Mouse (Mus musculus): ENCODE measurements around the gene Syne4.

Gene Syne4

DNA sequence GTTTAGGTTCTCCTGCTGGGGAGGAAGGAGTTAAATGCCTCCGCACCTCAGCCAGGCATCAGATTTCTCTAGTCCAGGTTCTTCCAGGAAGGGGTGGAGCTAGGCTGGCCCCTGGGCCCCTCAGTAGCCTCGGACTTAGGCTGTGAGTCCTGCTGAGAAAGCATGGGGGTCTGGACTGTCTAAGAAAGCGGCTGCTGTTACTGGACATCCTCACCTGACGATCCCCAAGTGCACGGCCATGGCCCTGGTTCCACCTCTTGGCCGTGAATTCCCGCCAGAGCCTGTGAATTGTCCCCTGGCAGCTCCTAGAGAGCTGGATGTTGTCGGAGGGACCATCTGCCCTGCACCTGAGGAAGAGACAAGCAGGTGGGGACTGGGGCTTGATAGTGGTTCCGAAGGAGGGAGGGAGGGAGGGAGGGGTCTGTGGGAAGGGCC, at the start of gene Syne4:
TSS of gene Syne4 (plus strand) at position 87 of the 435 bp plus-strand sequence.
- peak; percentile 56 for DNase-seq

DNA sequence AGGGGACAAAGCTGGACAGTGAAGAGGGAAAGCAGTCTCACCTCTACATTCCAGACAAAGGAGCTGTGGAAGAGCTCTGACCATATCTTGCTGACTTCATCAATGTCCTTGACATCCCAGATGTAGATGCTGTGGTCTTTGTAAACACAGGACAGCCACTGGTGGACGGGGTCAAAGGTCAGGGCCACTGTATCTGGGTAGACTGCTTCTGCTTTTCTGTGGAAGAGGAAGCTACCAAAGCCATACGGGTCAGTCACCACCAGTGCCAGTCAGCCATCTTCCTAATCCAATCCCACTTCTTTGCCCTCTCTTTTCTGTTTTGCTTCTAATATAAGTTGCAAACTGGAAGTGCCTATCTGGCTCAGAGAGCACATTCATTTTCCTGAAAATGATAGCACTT, 49.6 kb upstream of the Syne4 start:
- no peak for DNase-seq

DNA sequence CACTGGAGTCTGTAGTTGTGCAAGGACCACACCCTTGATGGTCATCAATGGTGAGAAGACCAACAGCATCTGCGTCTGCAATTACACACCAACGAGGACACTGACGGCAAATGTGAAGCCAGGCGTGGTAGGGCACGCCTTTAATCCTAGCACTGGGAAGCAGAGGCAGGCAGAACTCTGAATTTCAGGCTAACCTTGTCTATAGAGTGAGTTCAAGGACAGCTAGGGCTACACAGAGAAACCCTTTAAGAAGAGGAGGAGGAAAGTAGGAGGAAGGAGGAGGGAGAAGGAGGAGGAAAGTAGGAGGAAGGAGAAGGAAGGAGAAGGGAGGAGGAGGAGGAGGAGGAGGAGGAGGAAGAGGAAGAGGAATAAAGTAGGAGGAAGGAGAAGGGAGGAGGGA, 49.1 kb upstream of the Syne4 start:
- DNase-seq = no peak

DNA sequence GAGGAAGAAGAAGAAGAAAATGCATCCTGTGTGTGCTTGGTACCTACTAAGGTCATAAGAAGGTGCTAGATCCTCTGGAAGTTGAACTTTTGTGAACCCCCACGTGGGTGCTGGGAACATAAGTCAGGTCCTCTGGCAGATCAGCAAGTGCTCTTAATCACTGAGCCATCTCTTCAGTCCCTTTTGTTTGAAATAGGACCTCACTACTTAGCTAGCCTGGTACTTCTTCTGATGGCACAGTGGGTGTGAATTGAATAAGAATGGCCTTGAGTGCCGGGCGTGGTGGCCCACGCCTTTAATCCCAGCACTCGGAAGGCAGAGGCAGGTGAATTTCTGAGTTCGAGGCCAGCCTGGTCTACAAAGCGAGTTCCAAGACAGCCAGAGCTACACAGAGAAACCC, 48.7 kb upstream of the Syne4 start:
- no peak for DNase-seq

DNA sequence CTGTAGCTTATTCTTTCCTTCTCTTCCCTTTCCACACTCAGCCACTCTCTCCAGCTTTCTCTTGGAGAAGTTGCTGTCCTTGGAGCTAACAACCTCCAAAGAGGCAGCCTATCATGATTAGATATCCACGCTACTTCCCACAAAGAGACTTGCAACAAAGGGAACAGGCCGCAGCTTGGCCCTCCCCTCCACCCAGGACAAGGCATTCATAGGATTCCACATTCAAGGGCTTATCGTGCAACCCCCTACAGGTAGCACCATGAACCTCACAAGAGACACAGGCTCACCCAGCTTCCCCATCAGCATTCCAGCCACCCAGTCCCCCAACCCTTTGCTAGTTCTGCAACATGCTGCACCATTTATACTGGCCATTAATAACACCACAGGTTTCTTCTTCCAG, 47.8 kb upstream of the Syne4 start:
- DNase-seq = no peak

DNA sequence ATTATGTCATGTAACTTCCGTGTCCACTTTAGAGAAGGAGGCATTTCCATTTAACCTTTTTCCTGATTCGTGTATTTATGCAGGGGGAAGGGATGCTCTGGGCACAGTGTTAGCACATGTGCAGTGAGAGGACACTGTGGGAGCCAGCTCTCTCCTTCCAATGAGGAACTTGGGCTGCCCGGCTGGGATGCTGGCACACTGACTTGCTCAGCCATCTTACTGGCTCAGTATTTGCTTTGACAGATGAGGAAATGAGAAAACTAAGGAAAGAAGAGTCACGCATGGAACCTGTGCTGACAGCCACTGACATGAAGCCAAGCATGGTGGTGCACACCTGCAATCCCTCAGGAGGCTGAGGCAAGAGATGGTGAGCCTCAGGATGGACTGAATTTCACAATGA, 45.0 kb upstream of the Syne4 start:
- no peak for DNase-seq

DNA sequence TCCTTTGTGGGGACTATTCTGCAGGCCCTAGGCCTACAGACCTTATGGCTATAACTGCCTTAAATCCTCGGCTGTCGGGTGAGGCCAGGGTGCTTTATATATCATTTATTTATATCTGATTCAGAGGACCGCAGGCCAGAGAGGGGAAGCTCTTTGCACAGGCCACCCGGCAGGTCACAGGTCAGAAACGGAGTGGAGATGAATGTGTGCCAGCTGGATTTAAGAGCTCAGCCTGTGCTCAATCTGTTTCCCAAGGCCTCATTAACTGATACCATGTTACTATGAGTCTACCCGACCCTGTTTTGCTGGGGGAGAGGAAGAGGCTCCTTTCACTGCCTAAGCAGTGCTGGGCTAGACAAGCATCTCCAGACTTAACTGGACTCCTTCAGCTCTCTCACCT, 40.2 kb upstream of the Syne4 start:
- no peak for DNase-seq

DNA sequence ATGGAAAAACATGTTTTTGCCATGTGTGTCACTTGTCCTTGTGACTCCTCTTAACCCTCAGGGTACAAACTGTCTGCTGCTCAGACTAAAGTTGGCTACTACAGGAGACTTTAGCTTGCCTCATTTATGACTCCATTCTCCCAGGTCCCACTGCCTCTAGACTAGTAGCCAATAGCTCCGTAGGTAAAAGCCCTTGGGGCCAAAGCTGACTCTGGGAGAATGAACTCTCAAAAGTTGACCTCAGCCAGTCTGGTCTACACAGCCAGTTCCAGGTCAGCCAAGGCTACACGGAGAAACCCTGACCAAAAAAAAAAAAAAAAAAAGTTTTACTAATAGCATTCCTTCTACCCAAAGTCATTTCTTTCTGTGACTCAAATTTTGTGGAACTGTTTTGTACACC, 35.7 kb upstream of the Syne4 start:
- DNase-seq = no peak

DNA sequence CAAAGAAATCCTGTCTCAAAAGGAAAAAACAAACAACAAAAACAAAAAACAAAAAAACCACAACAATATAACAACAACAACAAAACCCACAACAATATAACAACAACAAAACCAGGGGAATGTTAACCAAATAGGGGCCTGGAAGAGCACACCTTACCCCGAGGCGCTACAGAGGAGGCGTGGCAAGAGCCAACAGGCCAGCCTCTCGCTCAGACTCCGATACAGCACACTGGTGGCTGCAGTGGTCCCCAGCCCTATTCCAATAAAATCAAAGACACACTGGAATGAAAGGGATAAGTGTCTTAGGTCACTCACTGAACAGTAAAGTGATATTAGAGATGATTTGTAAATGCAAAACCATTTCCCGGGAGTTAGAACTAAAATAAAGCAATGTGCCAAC, 35.1 kb upstream of the Syne4 start:
- DNase-seq = no peak

DNA sequence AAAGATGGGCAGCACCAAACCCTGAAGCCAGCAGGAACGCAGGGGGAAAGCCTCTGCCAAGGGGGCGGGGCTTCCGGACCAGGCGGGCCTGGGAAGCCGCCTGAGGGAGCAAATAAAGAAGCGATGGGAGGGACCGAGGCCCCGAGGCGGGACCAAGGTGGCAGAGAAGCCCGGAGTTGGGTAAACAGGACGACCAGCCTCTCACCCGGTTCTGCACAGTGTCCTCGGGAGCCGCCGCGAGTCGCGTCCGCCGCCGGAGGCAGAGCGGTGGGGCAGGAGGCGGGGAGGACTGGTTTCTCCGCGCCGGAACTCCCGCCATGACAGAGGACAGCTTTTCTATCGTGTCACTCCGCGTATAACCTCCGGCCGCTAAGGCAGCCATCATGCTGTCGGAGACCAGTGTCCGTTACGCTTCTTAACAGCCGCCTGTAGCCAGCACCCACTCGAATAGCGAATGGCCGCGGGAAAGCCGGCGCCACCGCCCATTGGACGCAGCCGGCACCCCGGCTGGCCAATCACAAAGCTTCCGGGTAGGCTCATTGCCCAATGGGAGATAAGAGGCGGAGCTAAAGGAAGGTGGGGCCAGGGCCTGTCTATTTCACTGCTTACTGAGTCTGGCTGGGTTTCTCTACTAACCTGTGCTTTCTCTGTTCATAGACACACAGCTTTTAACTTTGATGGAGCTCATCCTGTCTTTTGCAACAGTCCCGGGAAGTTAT, 34.5 kb upstream of the Syne4 start, which contains the start of the genes Thap8 and Wdr62:
TSS of gene Thap8 (plus strand) at position 144 of the 719 bp plus-strand sequence.
TSS of gene Wdr62 (minus strand) at position 469 of the 719 bp plus-strand sequence.
- peak; percentile 95 for DNase-seq

DNA sequence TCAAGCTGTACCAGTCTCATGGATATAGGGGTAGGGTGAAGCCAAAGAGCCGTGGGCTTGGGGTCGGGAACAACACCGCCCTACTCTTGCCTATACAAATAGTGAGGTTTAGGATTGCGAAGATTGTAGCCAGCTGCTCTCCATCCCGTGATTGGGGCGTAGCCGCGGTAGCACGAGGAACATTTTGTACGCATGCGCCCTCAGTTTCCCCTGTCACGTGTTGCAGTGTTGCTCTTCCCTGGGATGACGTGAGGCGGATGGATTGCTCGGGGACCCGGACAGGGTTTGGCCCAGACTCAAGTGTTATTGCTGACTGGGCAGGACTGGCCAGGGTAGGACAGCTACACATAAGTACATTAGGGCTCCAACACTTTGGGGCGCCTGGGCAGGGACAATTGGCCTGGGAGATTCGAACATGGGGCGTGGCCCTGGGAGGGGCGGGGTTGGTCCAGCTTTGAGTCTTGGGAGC, 33.9 kb upstream of the Syne4 start:
- peak; percentile 91 for DNase-seq

DNA sequence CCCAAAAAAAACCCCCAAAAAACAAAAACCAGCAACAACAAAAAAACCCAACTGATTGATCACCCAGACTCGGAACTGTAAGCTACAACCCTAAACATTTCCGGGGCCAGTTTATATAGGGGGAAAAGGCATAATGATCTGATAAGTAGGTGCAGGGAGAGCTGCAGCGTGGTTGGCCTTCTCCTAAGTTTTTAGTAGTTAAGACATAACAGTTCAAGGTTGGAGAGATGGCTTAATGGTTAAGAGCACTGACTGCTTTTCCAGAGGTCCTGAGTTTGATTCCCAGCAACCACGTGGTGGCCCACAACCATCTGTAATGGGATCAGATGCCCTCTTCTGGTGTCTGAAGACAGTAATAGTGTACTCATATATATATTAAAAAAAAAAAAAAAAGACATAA, 33.1 kb upstream of the Syne4 start:
- no peak for DNase-seq

DNA sequence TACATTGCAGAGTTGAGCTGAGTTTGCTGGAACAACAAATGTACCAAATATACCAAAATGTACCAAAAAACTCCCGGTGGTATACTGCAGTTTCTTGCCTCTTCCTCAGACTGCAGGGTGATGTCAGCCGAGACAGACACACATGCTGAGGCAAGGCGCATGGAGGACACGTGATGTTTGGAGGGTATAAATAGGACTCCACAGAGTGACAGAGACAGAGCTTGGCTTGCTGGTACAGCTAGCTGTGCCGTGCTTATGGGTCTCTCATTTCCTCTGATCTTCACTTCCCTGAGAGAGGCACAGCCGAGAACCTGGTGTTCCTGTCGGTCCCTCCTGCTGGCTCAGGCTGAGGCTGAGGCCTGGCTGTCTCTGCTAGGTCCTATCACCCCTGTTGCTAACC, 31.9 kb upstream of the Syne4 start:
- DNase-seq = no peak

DNA sequence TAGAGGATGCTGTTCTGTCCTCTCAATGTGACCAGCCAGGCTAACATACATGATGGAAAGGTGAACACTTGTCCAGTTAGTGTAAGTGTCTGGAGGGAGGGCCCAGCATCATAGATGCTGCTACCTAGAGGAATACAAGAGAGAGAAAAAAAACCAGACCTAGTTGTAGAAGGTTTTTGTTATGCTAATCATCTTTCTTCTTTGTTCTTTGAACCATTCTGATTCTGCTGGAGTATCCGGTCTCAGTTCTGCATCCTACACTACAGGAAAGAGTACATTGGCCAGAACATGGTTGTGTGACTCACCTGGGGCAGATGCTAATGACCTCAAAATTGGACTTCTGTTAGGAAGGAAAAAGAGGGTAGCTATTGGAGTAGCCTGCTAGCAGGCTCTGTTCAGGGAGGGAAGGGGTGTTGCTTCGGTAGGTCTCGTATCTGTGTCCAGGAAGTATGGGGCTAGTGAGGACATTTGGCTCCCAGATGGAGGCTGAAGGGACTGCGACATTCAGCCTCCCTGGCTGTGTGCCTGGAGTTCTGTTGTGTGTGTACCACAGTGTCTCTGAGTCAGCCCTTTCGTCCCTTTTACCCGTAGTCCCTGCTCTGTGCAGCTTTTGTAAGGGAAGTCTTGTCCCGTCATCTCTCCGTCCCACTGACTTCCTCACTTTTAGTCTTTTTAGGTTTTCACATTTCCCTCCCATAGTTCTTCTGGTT, 27.8 kb upstream of the Syne4 start:
- DNase-seq = peak; percentile 57

DNA sequence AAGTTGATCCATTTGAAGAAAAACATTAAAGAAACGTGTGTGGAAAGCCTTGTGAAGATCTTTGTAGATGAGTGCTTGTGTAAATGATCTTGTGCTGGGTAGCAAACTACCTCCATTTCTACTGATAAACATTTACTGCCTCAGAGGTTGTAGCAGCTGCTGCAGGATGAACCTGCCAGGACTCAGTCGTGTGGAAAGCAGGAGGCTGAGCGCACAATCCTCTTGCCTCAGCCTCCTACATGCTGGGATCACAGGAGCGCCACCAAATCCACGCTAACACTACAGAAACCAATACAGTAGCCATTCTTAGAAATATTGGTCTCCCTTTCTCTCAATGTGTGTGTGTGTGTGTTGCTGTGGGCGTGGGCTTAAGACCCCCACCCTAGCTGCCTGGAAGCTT, 26.6 kb upstream of the Syne4 start:
- no peak for DNase-seq

DNA sequence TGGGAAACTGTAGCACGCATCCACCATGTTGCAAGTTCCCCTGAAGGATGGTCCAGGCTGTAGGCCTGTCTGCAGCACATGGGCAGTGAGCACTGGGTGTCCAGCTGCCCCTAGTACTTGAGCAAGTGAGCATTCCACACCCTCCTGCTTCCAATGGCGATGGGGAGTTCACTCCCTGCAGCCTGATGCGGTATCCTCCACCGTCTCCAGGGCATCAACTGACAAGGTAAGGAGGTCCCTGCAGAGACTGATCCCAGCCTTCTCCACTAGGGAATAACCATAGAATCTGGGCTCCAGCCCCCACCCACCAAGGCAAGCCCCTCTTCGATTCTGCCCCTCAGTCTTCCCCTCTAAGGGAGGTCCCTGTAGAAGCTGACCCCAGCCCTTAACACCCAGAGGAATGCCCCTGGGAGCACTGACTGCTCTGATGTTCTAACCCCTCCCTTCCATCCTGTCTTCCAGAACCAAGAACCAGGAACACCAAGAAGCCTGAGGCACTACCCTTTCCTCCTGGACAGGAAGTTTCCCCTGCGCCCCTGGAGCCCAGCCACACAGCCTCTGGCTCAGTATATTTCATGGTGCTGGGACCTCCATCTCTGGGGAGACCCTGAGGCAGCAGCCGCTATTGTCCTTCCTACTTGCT, 25.4 kb upstream of the Syne4 start:
- no peak for DNase-seq

DNA sequence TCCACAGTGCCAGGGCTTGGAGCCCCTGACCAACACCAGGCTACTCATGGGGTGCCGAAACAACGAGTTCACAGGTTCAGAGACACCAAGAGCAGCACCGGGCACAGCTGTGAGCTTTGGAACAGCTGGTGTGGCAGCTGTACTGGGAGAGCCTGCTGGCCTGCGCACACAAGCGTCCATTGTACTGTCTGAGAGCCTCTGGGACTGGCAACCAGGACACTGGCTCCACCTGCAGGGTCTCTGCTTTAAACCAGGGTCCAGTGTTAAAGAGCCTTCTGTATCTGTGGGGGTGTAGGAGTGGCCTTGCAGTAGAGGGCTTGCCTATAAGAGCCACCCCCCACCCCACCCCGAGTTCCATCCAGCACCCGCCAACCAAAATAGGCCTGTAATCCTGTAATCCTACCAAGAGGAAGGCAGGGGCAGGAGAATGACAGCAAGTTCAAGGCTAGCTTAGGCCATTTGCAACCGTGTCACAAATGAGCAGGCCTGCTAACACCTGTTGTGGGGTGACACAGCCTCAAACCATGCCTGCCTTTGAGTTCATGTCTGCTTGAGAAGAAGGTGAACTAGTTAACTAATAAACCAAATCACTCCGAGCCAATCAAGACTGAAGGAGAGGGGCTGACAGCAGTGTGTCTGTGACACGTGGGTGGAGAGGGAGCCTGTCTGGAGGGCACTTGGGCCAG, 24.8 kb upstream of the Syne4 start:
- no peak for DNase-seq

DNA sequence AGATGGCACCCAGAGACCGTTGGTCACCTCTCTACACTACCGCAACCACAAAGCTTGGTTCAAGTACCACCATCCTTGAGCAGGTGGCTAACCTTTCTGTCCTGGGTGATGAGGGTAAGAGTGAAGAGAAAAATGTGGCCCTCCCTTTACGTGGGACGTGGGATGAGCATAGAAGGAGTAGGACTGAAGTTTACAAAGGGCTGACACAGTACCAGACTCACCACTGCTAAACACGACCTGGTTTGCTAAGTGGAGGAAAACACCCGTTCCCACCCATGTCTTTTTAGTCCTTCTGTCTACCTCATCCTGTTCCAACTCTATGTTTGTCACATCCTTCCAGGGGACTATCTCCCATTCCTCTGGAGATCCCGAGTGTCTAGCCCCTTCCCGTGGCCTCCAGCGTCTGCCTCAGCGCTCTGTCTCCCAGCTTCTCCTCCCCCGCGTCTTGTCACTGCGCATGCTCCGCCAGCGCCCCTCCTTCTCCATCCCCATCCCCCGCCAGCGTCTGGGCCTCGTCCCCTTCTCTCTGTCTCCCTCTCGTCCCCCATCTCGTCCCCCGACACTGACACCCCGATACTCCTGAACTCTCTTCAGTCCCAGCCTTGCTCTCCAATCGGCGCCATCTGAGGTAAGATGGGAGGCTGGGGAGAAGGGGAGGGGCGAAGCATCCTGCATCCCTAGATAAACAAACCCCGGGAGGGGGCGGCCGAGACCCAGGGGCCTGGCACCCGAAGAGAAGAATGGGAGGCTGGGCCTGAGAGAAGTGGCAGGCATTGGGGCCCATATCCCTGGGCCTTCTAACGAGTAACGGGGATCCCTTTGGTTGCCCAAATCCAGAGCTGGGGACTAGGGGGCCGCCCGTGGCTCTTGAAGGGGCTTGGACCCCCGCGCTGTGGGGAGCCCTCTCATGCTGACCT, 23.1 kb upstream of the Syne4 start, which contains the start of gene Clip3:
TSS of gene Clip3 (plus strand) at position 514 of the 917 bp plus-strand sequence.
- peak; percentile 73 for DNase-seq

DNA sequence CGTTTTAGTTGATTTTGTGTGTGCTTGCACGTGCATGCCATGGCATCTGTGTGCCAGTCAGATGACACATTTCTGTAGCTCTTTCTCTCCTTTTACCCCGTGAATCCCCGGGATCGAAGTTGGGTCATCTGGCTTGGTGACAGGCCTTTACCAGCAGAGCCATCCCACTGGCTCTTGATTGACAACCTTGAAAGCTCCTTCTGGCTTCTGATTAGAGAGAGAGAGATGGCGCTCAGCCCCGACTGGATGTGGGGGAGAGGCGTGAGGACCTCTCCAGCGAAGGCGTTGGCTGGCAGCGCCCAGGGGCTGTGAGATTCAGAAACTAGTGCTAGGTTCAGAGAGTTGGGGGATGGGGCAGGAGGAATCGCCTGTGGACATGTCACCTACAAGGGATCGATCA, 20.8 kb upstream of the Syne4 start:
- no peak for DNase-seq

DNA sequence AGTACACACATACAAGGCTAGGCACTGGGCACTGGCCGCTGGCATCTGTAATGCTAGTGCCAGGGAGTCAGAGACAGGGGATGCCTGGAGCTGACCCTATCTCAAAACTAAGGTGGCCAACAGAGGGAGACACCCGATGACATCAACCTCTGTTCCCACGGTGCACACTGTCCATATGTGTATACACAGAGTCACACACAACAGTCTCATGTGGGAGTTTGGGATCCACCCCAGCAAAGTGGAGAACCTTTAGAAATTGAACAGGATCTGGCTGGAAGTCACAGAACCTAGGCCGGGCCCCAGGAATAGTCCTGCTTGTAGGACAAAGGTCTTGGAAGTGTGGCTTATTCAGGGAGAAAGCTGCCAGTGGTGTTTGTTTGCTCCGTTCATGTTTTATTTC, 20.3 kb upstream of the Syne4 start:
- no peak for DNase-seq

DNA sequence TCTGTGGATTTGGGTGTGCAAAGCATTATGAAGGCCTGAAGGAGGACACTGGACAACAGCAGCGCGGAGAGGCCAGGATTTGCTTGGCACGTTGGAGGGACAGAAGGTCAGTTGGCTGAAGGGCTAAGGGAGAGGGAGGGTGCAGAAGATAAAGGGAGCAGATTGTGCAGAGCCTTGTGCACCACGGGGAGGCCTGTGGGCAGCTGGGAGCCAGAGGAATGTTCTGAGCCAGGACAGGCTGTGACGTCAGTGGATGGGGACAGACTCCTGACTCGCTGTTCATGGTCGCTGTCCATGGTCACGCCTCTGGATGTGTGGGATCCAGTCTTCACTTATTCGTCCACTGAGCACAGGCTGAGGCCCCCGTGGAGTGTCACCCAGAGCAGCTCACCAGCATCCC, 19.5 kb upstream of the Syne4 start:
- peak; percentile 47 for DNase-seq

DNA sequence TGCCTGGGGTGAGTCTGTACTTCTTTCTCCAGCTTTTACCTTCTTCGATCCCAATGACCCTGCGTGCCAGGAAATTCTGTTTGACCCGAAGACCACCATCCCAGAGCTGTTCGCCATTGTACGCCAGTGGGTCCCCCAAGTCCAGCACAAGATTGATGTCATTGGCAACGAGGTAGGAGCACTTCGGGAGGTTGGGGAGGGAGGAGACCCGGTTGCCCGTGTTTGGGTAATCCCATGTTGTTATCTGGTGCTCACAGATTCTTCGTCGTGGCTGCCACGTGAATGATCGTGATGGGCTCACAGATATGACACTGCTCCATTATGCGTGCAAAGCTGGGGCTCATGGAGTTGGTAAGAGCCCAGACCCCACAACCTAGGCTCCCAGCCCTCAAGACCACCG, 17.8 kb upstream of the Syne4 start:
- no peak for DNase-seq

Measured in kidney, postnatal 14 days (tissue).